Mouse (Mus musculus) forebrain, embryonic 11.5 days (tissue): ENCODE measurements around the gene Hyou1. TPM values are rescaled to one million over a fixed set of nuclear protein-coding genes. Genes with fewer than 3 reads are reported as not detected.
"Not testable (repeated sequence)": the region's sequence is repeated elsewhere in the genome, so short reads cannot be mapped to it uniquely, and the experiment has no call there.

Experiments
- ATAC-seq: fragments of 200-750 bp; cut with Nextera tagmentation; replicated peaks from 2 replicates; pipeline ENCODE4 v1.8.0; 2017; ENCODE audit warnings: moderate TSS enrichment; ENCODE audit not compliant: low FRiP score
- DNase-seq: peaks from one replicate; pipeline ENCODE4 v3.0.0-alpha.2; 2017; ENCODE audit warnings: low spot score
- H3K27ac ChIP-seq: fragments of 300-500 bp; sonication (generic); 2 replicates; pipeline ENCODE4 v1.5.1; 2014; ENCODE audit warnings: low read depth, low read length
- H3K27me3 ChIP-seq: fragments of 300-500 bp; sonication (generic); 2 replicates; pipeline ENCODE4 v1.6.1; 2014; ENCODE audit warnings: mild to moderate bottlenecking, low read length, mixed read lengths; ENCODE audit not compliant: control insufficient read depth, insufficient read depth
- H3K36me3 ChIP-seq: fragments of 300-500 bp; sonication (generic); 2 replicates; pipeline ENCODE4 v1.6.1; 2014; ENCODE audit warnings: mild to moderate bottlenecking, low read length, moderate library complexity, mixed read lengths; ENCODE audit not compliant: control insufficient read depth, insufficient read depth
- H3K4me1 ChIP-seq: fragments of 300-500 bp; sonication (generic); replicated peaks from 2 replicates; pipeline ENCODE4 v1.6.1; 2014; ENCODE audit warnings: low read length, mixed read lengths; ENCODE audit not compliant: control insufficient read depth, insufficient read depth
- H3K4me2 ChIP-seq: fragments of 300-500 bp; sonication (generic); 2 replicates; pipeline ENCODE4 v1.6.1; 2014; ENCODE audit warnings: low read depth, mild to moderate bottlenecking, low read length, moderate library complexity, mixed read lengths; ENCODE audit not compliant: severe bottlenecking
- H3K4me3 ChIP-seq: fragments of 300-500 bp; sonication (generic); 2 replicates; pipeline ENCODE4 v1.5.1; 2014; ENCODE audit warnings: low read depth, low read length
- H3K9ac ChIP-seq: fragments of 300-500 bp; sonication (generic); 2 replicates; pipeline ENCODE4 v1.6.1; 2014; ENCODE audit warnings: low read length
- H3K9me3 ChIP-seq: fragments of 300-500 bp; sonication (generic); 2 replicates; pipeline ENCODE4 v1.6.1; 2016; ENCODE audit warnings: low read length, mixed read lengths; ENCODE audit not compliant: control insufficient read depth
- WGBS: fragments of 180-500 bp; shearing (Covaris S2); extraction: QIAGEN DNeasy Blood & Tissue Kit; methylation state at CpG from one replicate; pipeline ENCODE4 v1.1.7; 2014; 5-methylcytosine and 5-hydroxymethylcytosine counted together
- polyA plus RNA-seq: library from polyadenylated mRNA; unstranded; fragments of >200 nt; fragmentation: Nextera tagmentation; extraction: Ambion mirVana; gene quantifications from 2 replicates; pipeline ENCODE4 v1.2.1, GENCODE M21; 2014

Hyou1 gene
- polyA plus RNA-seq, 1 experiment from 2014 or later, result 32.5 TPM

GRCm38 (mm10) chr9:44399795-44400114, 20.5 kb downstream of the Hyou1 start:
- Histone ChIP-seq H3K36me3 (peaks cover 8% of the 10 kb centered on the region; the same call in 1 of the 2 replicates), H3K4me1 (peaks cover 10% of the 10 kb centered on the region; the same call in 1 of the 2 replicates), H3K27me3 (no peaks in the 10 kb centered on the region), H3K9me3 (no peaks in the 10 kb centered on the region), H3K9ac (no peak overlapping the region), H3K4me2 (no peak overlapping the region), H3K27ac (no peak overlapping the region), H3K4me3 (no peak overlapping the region)
- ATAC-seq, result no peak
- 90% methylated on average over 6 of the region's 6 CpGs for WGBS
- no peak for DNase-seq

GRCm38 (mm10) chr9:44401081-44401480, 21.8 kb downstream of the Hyou1 start:
- H3K9me3 ChIP-seq, result no peaks in the 10 kb centered on the region
- no peak overlapping the region for H3K9ac ChIP-seq
- DNase-seq (no peak), ATAC-seq (no peak)
- H3K4me3 ChIP-seq, result no peak overlapping the region
- no peak overlapping the region for H3K27ac ChIP-seq
- H3K4me2 ChIP-seq, result no peak overlapping the region
- peaks cover 10% of the 10 kb centered on the region; the same call in 1 of the 2 replicates for H3K4me1 ChIP-seq
- H3K27me3 ChIP-seq, result no peaks in the 10 kb centered on the region
- WGBS, result 86% methylated on average over 4 of the region's 4 CpGs
- H3K36me3 ChIP-seq, result peaks cover 8% of the 10 kb centered on the region; the same call in 1 of the 2 replicates

- Histone ChIP-seq H3K4me1 (peaks cover 4% of the 10 kb centered on the region; the same call in 1 of the 2 replicates), H3K9me3 (no peaks in the 10 kb centered on the region), H3K4me3 (no peak overlapping the region), H3K9ac (no peak overlapping the region), H3K27ac (no peak overlapping the region), H3K27me3 (no peaks in the 10 kb centered on the region), H3K4me2 (no peak overlapping the region), H3K36me3 (peaks cover 15% of the 10 kb centered on the region; the same call in 1 of the 2 replicates)
- DNase-seq (no peak), ATAC-seq (no peak)
- WGBS, result 85% methylated on average over 3 of the region's 3 CpGs
These were observed 25.7 kb downstream of the Hyou1 start for GRCm38 (mm10) chr9:44405011-44405410.

GRCm38 (mm10) chr9:44406906-44407751, 27.8 kb downstream of the Hyou1 start, which contains the start of the genes Rps25 and Trappc4:
Gene Rps25 (plus strand): TSS chr9:44407139.
Gene Trappc4 (minus strand): TSS chr9:44407600.
- Histone ChIP-seq H3K9ac (peak within 1 kb of the TSS; percentile 84), H3K4me2 (peak within 1 kb of the TSS; percentile 74), H3K9me3 (no peaks in the 10 kb centered on the region), H3K27me3 (no peaks in the 10 kb centered on the region), H3K27ac (peak within 1 kb of the TSS; percentile 86), H3K4me3 (peak within 1 kb of the TSS; percentile 84), H3K36me3 (peaks cover 20% of the 10 kb centered on the region; the same call in 1 of the 2 replicates), H3K4me1 (peaks cover 4% of the 10 kb centered on the region; the same call in 1 of the 2 replicates)
- under 1% methylated on average over 51 of the region's 51 CpGs for WGBS
- DNase-seq, result peak; percentile 95
- ATAC-seq, result peak; percentile 95

GRCm38 (mm10) chr9:44407752-44408097, 28.4 kb downstream of the Hyou1 start:
- under 1% methylated on average over 22 of the region's 24 CpGs for WGBS

GRCm38 (mm10) chr9:44408693-44409092, 29.4 kb downstream of the Hyou1 start:
- not testable (repeated sequence) for ATAC-seq, H3K9ac ChIP-seq, H3K27ac ChIP-seq, H3K4me1 ChIP-seq, H3K9me3 ChIP-seq, H3K27me3 ChIP-seq, DNase-seq
- Histone ChIP-seq H3K4me3 (peak overlapping the region; percentile 84), H3K4me2 (peak overlapping the region; percentile 74), H3K36me3 (peaks cover 20% of the 10 kb centered on the region; the same call in 1 of the 2 replicates)
- WGBS, result 89% methylated on average over 9 of the region's 9 CpGs

More at GRCm38 (mm10) chr9:44407752-44408097, 28.4 kb downstream of the Hyou1 start:
- Histone ChIP-seq H3K4me3 (peak overlapping the region; percentile 84), H3K27me3 (no peaks in the 10 kb centered on the region), H3K4me1 (peaks cover 4% of the 10 kb centered on the region; the same call in 1 of the 2 replicates), H3K27ac (peak overlapping the region; percentile 86), H3K9me3 (no peaks in the 10 kb centered on the region), H3K9ac (peak overlapping the region; percentile 84), H3K36me3 (peaks cover 17% of the 10 kb centered on the region; the same call in 1 of the 2 replicates), H3K4me2 (peak overlapping the region; percentile 74)
- no peak for DNase-seq
- no peak for ATAC-seq

GRCm38 (mm10) chr9:44410647-44411336, 31.5 kb downstream of the Hyou1 start:
- Histone ChIP-seq H3K4me1 (peaks cover 4% of the 10 kb centered on the region; the same call in 1 of the 2 replicates), H3K27me3 (no peaks in the 10 kb centered on the region), H3K4me3 (no peak overlapping the region), H3K27ac (no peak overlapping the region), H3K4me2 (no peak overlapping the region), H3K9me3 (no peaks in the 10 kb centered on the region), H3K36me3 (peaks cover 20% of the 10 kb centered on the region; the same call in 1 of the 2 replicates), H3K9ac (no peak overlapping the region)
- ATAC-seq (no peak), DNase-seq (no peak)
- 87% methylated on average over 2 of the region's 2 CpGs for WGBS

GRCm38 (mm10) chr9:44411601-44412130, 32.4 kb downstream of the Hyou1 start:
- Histone ChIP-seq H3K4me3 (no peak overlapping the region), H3K9ac (no peak overlapping the region), H3K36me3 (peaks cover 23% of the 10 kb centered on the region; the same call in 1 of the 2 replicates), H3K9me3 (no peaks in the 10 kb centered on the region), H3K4me1 (peaks cover 4% of the 10 kb centered on the region; the same call in 1 of the 2 replicates), H3K27me3 (no peaks in the 10 kb centered on the region), H3K27ac (no peak overlapping the region), H3K4me2 (no peak overlapping the region)
- WGBS, result 93% methylated on average over 1 of the region's 1 CpGs
- ATAC-seq, result no peak
- no peak for DNase-seq
